Comparison of ENCODE assay signal across 8 mouse cellular contexts in genomic region chr4:127235742-127236487, GRCm38 (mm10). TPM values are rescaled to one million over a fixed set of nuclear protein-coding genes. Genes with fewer than 3 reads are reported as not detected.
A peak's percentile ranks its signal among the peaks of the same experiment; 100 is the strongest.
DNase-seq lines count a peak whose midpoint lies in the region; ATAC-seq lines count a peak whose summit lies in the region.

No protein-coding gene starts in this region.

- peaks cover 37% of the 10 kb centered on the region for H3K4me1 ChIP-seq in forebrain, embryonic 16.5 days (replicated peaks; ENCODE audit: control insufficient read depth, insufficient read depth, low read length)

- WGBS in forebrain, embryonic 16.5 days: under 1% methylated on average over 63 of the region's 67 CpGs

- H3K27ac ChIP-seq in forebrain, embryonic 16.5 days (ENCODE audit: low read length): peak overlapping the region; percentile 70

- H3K4me3 ChIP-seq in forebrain, embryonic 16.5 days (replicated peaks; ENCODE audit: low read length): peak overlapping the region; percentile 65

- peak overlapping the region; percentile 83 for H3K4me2 ChIP-seq in forebrain, embryonic 16.5 days (ENCODE audit: low read length)

- H3K9me3 ChIP-seq in forebrain, embryonic 16.5 days (ENCODE audit: control insufficient read depth, low read length): no peaks in the 10 kb centered on the region

- H3K36me3 ChIP-seq in forebrain, embryonic 16.5 days (ENCODE audit: control insufficient read depth, insufficient read depth): no peaks in the 10 kb centered on the region

- H3K27me3 ChIP-seq in forebrain, embryonic 16.5 days (replicated peaks; ENCODE audit: control insufficient read depth, insufficient read depth, low read length): no peaks in the 10 kb centered on the region

- peak; percentile 87 for DNase-seq in Muller cell, postnatal 12 days (ENCODE audit: inconsistent ontology term)
- DNase-seq in cerebellum, adult 11 months: peak; percentile 83
- peak; percentile 92 for DNase-seq in heart, postnatal 4 days
- peak; percentile 59 for DNase-seq in layer of hippocampus, adult 9-11 months
- peak; percentile 86 for DNase-seq in lung, postnatal 25 days (ENCODE audit: low spot score)
- DNase-seq in retina, adult 2 months (ENCODE audit: low read depth, low spot score): peak; percentile 63
- peak; percentile 96 for DNase-seq in thymus, postnatal 4 days

- peak; percentile 74 for ATAC-seq in forebrain, embryonic 16.5 days

- peak overlapping the region; percentile 81 for H3K9ac ChIP-seq in forebrain, embryonic 16.5 days (replicated peaks; ENCODE audit: low read depth, low read length)

RNA-seq across cellular contexts. Expression of gene Smim12, which starts 7.7 kb away (rescaled TPM):
- 49.3 and 52.8 TPM in 2 replicates for polyA plus RNA-seq in forebrain, embryonic 16.5 days (2015; fragmentation: Nextera tagmentation; extraction: Ambion mirVana)
- total RNA-seq in heart, postnatal 4 days (2021): 10 to 100 TPM; 37.0 to 42.3 TPM

Comparison
In these comparisons a context has a peak if more than half of its experiments do, and no peak if none do; other contexts are left out.
1. Peak in every context shown above with its lines: DNase-seq, ATAC-seq, H3K4me3 ChIP-seq and H3K27ac ChIP-seq.